Mouse (Mus musculus) ES-Bruce4 (cell line): ENCODE measurements at regions not wholly inside any gene's neighbourhood (a gene's known extent, or its start where the extent isn't known, plus 50 kb on each side); places are given as distances from the start of the nearest gene placed in this dataset.
A peak's percentile ranks its signal among the peaks of the same experiment; 100 is the strongest.
"Not testable (repeated sequence)": the region's sequence is repeated elsewhere in the genome, so short reads cannot be mapped to it uniquely, and the experiment has no call there.

Experiments
- H3K27ac ChIP-seq: 2 replicates; pipeline ENCODE4 v1.5.1; 2012; ENCODE audit warnings: low read length, inconsistent platforms; ENCODE audit not compliant: insufficient read depth
- H3K27me3 ChIP-seq: 2 replicates; pipeline ENCODE4 v1.6.1; 2012; ENCODE audit warnings: mild to moderate bottlenecking, low read length, inconsistent platforms; ENCODE audit not compliant: control insufficient read depth, poor library complexity, insufficient read depth, severe bottlenecking
- H3K36me3 ChIP-seq: 2 replicates; pipeline ENCODE4 v1.6.1; 2012; ENCODE audit warnings: inconsistent platforms, mild to moderate bottlenecking, low read length, moderate library complexity; ENCODE audit not compliant: control insufficient read depth, poor library complexity, insufficient read depth, severe bottlenecking
- H3K4me1 ChIP-seq: one replicate; pipeline ENCODE4 v1.8.1; 2011; ENCODE audit warnings: low read length; ENCODE audit not compliant: control insufficient read depth, insufficient read depth
- H3K4me3 ChIP-seq: 2 replicates; pipeline ENCODE4 v1.5.1; 2011; ENCODE audit warnings: low read depth, mild to moderate bottlenecking, low read length
- H3K9ac ChIP-seq: 2 replicates; pipeline ENCODE4 v1.6.1; 2012; ENCODE audit warnings: low read depth, mild to moderate bottlenecking, inconsistent platforms; ENCODE audit not compliant: poor library complexity, severe bottlenecking
- H3K9me3 ChIP-seq: replicated peaks from 2 replicates; pipeline ENCODE4 v1.6.1; 2012; ENCODE audit warnings: mild to moderate bottlenecking, low read length, inconsistent platforms; ENCODE audit not compliant: control insufficient read depth, poor library complexity, insufficient read depth, severe bottlenecking
- CTCF ChIP-seq: IDR thresholded peaks from one replicate; pipeline ENCODE4 v1.8.1; 2011; ENCODE audit warnings: low read depth, low read length
- EP300 ChIP-seq: IDR thresholded peaks from 2 replicates; pipeline ENCODE4 v1.6.1; 2011; ENCODE audit warnings: low read depth, low read length; ENCODE audit not compliant: insufficient read depth
- POLR2A ChIP-seq: IDR thresholded peaks from one replicate; pipeline ENCODE4 v1.8.1; 2011; ENCODE audit warnings: low read length; ENCODE audit not compliant: insufficient read depth

DNA sequence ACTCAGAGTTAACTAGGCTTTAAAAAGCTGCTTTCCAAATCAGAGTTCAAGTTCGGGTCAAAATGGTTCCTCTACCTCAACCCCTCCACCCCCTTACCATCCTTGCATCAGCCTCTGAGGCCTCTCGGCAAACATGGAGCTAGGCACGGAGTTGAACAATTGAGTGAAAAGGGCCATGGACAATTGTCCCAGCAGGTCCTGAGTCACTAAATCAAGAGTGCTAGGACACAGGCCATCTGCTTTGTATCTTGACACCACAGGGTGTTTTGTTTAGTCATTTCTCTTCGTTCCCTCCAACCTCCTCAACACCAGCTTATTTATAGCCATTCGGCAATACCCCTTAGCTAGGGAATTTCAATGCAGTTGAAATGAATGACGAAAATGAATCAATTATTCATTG lies 59.5 kb upstream of the Jarid2 start:
- Histone ChIP-seq H3K4me3 (no peak overlapping the region), H3K9me3 (no peaks in the 10 kb centered on the region), H3K36me3 (no peaks in the 10 kb centered on the region), H3K4me1 (peaks cover 8% of the 10 kb centered on the region), H3K27ac (peak overlapping the region; percentile 64), H3K9ac (no peak overlapping the region), H3K27me3 (no peaks in the 10 kb centered on the region)
- no peak for TF ChIP-seq CTCF
- TF ChIP-seq POLR2A = no peak
- no peak for TF ChIP-seq EP300

- Histone ChIP-seq H3K9me3 (no peaks in the 10 kb centered on the region), H3K27ac (peak overlapping the region; percentile 66), H3K4me1 (peaks cover 12% of the 10 kb centered on the region), H3K4me3 (peak overlapping the region; percentile 12), H3K27me3 (no peaks in the 10 kb centered on the region), H3K36me3 (no peaks in the 10 kb centered on the region), H3K9ac (peak overlapping the region; percentile 10)
- TF ChIP-seq EP300 (no peak), POLR2A (no peak), CTCF (no peak)
Measured at GRCm38 (mm10) chr13:44673337-44673966, 55.8 kb upstream of the Jarid2 start.

GRCm38 (mm10) chr13:44673967-44674357 lies 55.3 kb upstream of the Jarid2 start:
- TF ChIP-seq CTCF (no peak), EP300 (no peak), POLR2A (no peak)
- H3K9ac ChIP-seq = peak overlapping the region; percentile 10

DNA sequence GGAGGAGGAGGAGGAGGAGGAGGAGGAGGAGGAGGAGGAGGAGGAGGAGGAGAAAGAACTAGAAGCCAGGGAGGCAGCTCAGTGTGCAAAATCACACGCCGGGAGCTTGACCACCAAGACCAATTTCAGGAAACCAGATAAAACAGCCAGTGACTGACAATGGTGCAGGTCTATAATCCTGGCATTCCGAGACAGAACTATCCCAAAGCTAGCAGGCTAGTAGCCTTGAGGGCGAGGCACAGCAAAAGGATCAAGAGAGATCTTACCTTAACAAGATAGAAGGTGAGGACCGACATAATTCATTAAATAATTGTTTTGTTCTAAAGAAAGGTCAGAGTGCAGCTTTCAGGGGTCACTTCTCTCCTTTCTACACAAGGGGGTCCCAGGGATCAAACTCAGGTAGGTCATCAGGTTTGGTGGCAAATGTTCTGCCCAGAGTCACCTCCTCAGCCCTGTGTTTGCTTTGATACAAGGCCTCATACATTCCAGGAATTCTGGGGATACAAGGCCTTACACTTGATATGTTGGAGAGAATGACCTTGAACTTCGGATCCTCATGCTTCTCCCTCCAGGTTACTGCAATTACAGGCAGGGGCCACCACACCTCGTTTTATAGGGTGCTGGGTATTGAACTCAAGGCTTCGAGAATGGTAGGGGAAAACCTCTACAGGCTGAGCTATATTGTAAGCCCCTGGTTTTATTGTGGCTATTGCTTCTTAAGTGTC lies 54.2 kb upstream of the Jarid2 start:
- Histone ChIP-seq H3K27me3 (no peaks in the 10 kb centered on the region), H3K27ac (peak overlapping the region; percentile 73), H3K9me3 (no peaks in the 10 kb centered on the region), H3K9ac (no peak overlapping the region), H3K36me3 (no peaks in the 10 kb centered on the region), H3K4me1 (peaks cover 8% of the 10 kb centered on the region), H3K4me3 (no peak overlapping the region)
- TF ChIP-seq POLR2A (no peak), EP300 (no peak), CTCF (no peak)

More at GRCm38 (mm10) chr13:44673967-44674357, 55.3 kb upstream of the Jarid2 start:
- H3K4me3 ChIP-seq = peak overlapping the region; percentile 12
- H3K4me1 ChIP-seq = peaks cover 10% of the 10 kb centered on the region
- H3K27ac ChIP-seq = peak overlapping the region; percentile 66
- H3K9me3 ChIP-seq = no peaks in the 10 kb centered on the region
- H3K27me3 ChIP-seq = no peaks in the 10 kb centered on the region
- no peaks in the 10 kb centered on the region for H3K36me3 ChIP-seq

DNA sequence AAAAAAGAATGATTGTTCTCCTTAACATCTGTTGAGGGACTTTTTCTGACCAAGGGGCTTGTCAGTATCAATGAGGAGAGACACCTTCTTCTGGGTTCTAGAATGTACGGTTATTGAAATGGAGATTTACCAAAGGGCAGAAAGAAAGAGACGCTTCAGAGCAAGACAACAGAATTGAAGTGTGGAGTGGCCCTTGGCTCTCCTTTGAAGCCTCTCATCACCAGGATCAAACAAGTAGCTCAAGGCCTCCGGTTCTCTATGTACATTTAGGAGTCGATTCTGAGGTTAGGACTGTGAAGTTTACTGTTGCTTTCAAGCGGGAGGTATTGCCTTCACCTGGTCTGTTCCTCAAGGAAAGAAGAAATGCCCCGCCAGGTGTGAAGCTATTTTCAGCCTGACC lies 53.2 kb upstream of the Jarid2 start:
- peak overlapping the region; percentile 14 for H3K27ac ChIP-seq
- no peaks in the 10 kb centered on the region for H3K9me3 ChIP-seq
- no peak overlapping the region for H3K9ac ChIP-seq
- H3K4me3 ChIP-seq = no peak overlapping the region
- H3K4me1 ChIP-seq = peaks cover 7% of the 10 kb centered on the region
- H3K27me3 ChIP-seq = no peaks in the 10 kb centered on the region
- no peaks in the 10 kb centered on the region for H3K36me3 ChIP-seq
- TF ChIP-seq EP300 = no peak
- TF ChIP-seq CTCF = no peak
- no peak for TF ChIP-seq POLR2A

GRCm38 (mm10) chr13:44678121-44678520 lies 51.2 kb upstream of the Jarid2 start:
- Histone ChIP-seq H3K36me3 (no peaks in the 10 kb centered on the region), H3K4me1 (peaks cover 9% of the 10 kb centered on the region), H3K9me3 (no peaks in the 10 kb centered on the region), H3K27ac (peak overlapping the region; percentile 98), H3K27me3 (no peaks in the 10 kb centered on the region), H3K9ac (no peak overlapping the region), H3K4me3 (no peak overlapping the region)
- TF ChIP-seq POLR2A (no peak), EP300 (peak; percentile 77; the same call in 1 of the 2 replicates)

DNA sequence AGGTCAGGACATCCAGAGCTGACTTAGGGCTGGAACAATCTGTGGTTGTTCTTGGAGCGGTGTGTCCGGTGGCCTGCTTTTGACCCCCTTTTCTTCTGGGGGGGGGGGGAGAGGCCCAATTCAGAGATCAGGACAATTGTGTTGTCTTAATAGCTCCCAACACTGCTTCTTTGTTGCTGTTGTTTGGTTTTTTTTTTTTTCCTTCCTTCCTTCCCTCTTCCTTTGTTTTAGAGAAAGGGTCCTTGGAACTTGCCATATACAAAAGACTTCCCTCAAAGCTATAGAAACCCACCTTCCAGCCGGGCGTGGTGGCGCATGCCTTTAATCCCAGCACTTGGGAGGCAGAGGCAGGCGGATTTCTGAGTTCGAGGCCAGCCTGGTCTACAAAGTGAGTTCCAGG lies 49.8 kb upstream of the Jarid2 start:
- not testable (repeated sequence) for H3K9me3 ChIP-seq, H3K27me3 ChIP-seq, H3K36me3 ChIP-seq, H3K9ac ChIP-seq, H3K4me3 ChIP-seq, H3K4me1 ChIP-seq
- H3K27ac ChIP-seq = peak overlapping the region; percentile 98
